Comparison of ENCODE assay signal across 8 mouse cellular contexts in the genomic region with DNA sequence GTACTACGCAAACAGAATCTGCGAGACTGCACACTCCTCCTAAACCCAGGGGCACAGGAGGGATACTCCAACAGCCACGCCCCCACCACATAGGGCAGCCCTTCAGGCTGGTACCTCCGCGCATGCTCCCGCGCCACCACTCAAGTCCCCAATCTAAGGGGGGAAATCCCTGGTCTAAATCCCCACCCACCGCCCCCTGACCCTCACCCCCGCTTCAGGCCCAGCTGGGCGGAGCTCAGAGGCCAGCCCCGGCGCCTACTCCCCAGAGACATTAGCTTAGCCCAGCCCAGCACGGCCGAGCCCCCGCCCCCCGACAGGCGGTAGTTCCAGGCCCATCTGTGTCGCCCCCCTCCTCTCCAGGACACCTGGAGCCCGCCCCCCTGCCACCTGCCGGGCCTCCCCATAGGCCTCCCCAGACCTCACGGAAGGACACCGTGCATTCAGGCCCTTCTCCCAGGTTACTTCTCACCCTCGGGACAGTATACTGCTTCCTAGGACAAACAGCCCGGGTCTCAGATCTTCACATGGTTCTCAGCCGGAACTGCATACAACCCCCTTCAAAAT. TPM values are rescaled to one million over a fixed set of nuclear protein-coding genes. Genes with fewer than 3 reads are reported as not detected.
A peak's percentile ranks its signal among the peaks of the same experiment; 100 is the strongest.
DNase-seq lines count a peak whose midpoint lies in the region; ATAC-seq and TF ChIP-seq lines count a peak whose summit lies in the region.

No protein-coding gene starts in this region.

- TF ChIP-seq POLR2A in bone marrow macrophage, adult 2 months (IDR thresholded peaks at IDR 0.05; ENCODE audit: borderline replicate concordance, low read depth, low read length), result no peak

- peak overlapping the region; percentile 72 for H3K4me2 ChIP-seq in embryonic facial prominence, embryonic 14.5 days (ENCODE audit: low read depth, low read length)
- peak overlapping the region; percentile 86 for H3K4me2 ChIP-seq in heart, embryonic 12.5 days
- peak overlapping the region; percentile 81 for H3K4me2 ChIP-seq in kidney, postnatal 0 days (ENCODE audit: low read length)
- peak overlapping the region; percentile 99 for H3K4me2 ChIP-seq in liver, postnatal 0 days (ENCODE audit: low read depth, low read length)
- peak overlapping the region; percentile 64 for H3K4me2 ChIP-seq in neural tube, embryonic 14.5 days (ENCODE audit: low read depth, low read length)

- no peak for TF ChIP-seq EP300 in liver, postnatal 0 days (IDR thresholded peaks at IDR 0.05; ENCODE audit: low read depth)

- H3K27me3 ChIP-seq in embryonic facial prominence, embryonic 14.5 days (replicated peaks; ENCODE audit: control insufficient read depth, insufficient read depth, low read length), result no peaks in the 10 kb centered on the region
- no peaks in the 10 kb centered on the region for H3K27me3 ChIP-seq in heart, embryonic 12.5 days (replicated peaks)
- no peaks in the 10 kb centered on the region for H3K27me3 ChIP-seq in kidney, postnatal 0 days (ENCODE audit: insufficient read depth, low read length)
- no peaks in the 10 kb centered on the region for H3K27me3 ChIP-seq in liver, postnatal 0 days (ENCODE audit: insufficient read depth, low read length)
- H3K27me3 ChIP-seq in neural tube, embryonic 14.5 days (ENCODE audit: control insufficient read depth, insufficient read depth, low read length), result no peaks in the 10 kb centered on the region; the same call in 1 of the 2 replicates

- TF ChIP-seq CTCF in bone marrow macrophage, adult 2 months (IDR thresholded peaks at IDR 0.05; ENCODE audit: low read depth, low read length), result no peak
- no peak for TF ChIP-seq CTCF in kidney, postnatal 0 days (IDR thresholded peaks at IDR 0.05; ENCODE audit: low read depth)
- TF ChIP-seq CTCF in liver, postnatal 0 days (IDR thresholded peaks at IDR 0.05; ENCODE audit: low read depth), result no peak

- peak; percentile 74 for ATAC-seq in embryonic facial prominence, embryonic 14.5 days (ENCODE audit: low read depth)
- peak; percentile 68 for ATAC-seq in heart, embryonic 12.5 days (ENCODE audit: insufficient number of reproducible peaks, low FRiP score)
- ATAC-seq in kidney, postnatal 0 days (replicated peaks; ENCODE audit: low FRiP score, low read depth), result peak; percentile 78
- peak; percentile 60 for ATAC-seq in liver, postnatal 0 days
- ATAC-seq in neural tube, embryonic 14.5 days (ENCODE audit: low read depth), result peak; percentile 64

- peaks cover 28% of the 10 kb centered on the region for H3K4me1 ChIP-seq in bone marrow macrophage, adult 2 months (ENCODE audit: control insufficient read depth, insufficient read depth, low read length)
- H3K4me1 ChIP-seq in embryonic facial prominence, embryonic 14.5 days (ENCODE audit: control insufficient read depth, insufficient read depth, low read length), result peaks cover 23% of the 10 kb centered on the region
- peaks cover 36% of the 10 kb centered on the region for H3K4me1 ChIP-seq in heart, embryonic 12.5 days (replicated peaks)
- H3K4me1 ChIP-seq in kidney, postnatal 0 days (replicated peaks; ENCODE audit: insufficient read depth, low read length), result peaks cover 20% of the 10 kb centered on the region
- H3K4me1 ChIP-seq in liver, postnatal 0 days (ENCODE audit: insufficient read depth), result peaks cover 21% of the 10 kb centered on the region
- peaks cover 32% of the 10 kb centered on the region for H3K4me1 ChIP-seq in neural tube, embryonic 14.5 days (ENCODE audit: control insufficient read depth, insufficient read depth, low read length)

- H3K9me3 ChIP-seq in embryonic facial prominence, embryonic 14.5 days (ENCODE audit: control insufficient read depth, low read length), result no peaks in the 10 kb centered on the region
- no peaks in the 10 kb centered on the region for H3K9me3 ChIP-seq in heart, embryonic 12.5 days (replicated peaks)
- H3K9me3 ChIP-seq in kidney, postnatal 0 days (replicated peaks; ENCODE audit: low read length), result no peaks in the 10 kb centered on the region
- no peaks in the 10 kb centered on the region for H3K9me3 ChIP-seq in liver, postnatal 0 days (ENCODE audit: low read length)
- no peaks in the 10 kb centered on the region for H3K9me3 ChIP-seq in neural tube, embryonic 14.5 days (ENCODE audit: control insufficient read depth, low read length)

- peak overlapping the region; percentile 26 for H3K27ac ChIP-seq in bone marrow macrophage, adult 2 months (ENCODE audit: insufficient read depth, low read depth, low read length)
- peak overlapping the region; percentile 87 for H3K27ac ChIP-seq in embryonic facial prominence, embryonic 14.5 days (replicated peaks; ENCODE audit: low read depth, low read length)
- H3K27ac ChIP-seq in heart, embryonic 12.5 days (ENCODE audit: poor library complexity, severe bottlenecking), result peak overlapping the region; percentile 69
- peak overlapping the region; percentile 88 for H3K27ac ChIP-seq in kidney, postnatal 0 days
- H3K27ac ChIP-seq in liver, postnatal 0 days (ENCODE audit: low read depth), result peak overlapping the region; percentile 63
- H3K27ac ChIP-seq in neural tube, embryonic 14.5 days (ENCODE audit: low read depth, low read length), result peak overlapping the region; percentile 97

- H3K36me3 ChIP-seq in embryonic facial prominence, embryonic 14.5 days (ENCODE audit: control insufficient read depth, insufficient read depth, low read length), result no peaks in the 10 kb centered on the region
- no peaks in the 10 kb centered on the region for H3K36me3 ChIP-seq in heart, embryonic 12.5 days
- no peaks in the 10 kb centered on the region for H3K36me3 ChIP-seq in kidney, postnatal 0 days (ENCODE audit: insufficient read depth, low read length)
- H3K36me3 ChIP-seq in liver, postnatal 0 days (replicated peaks; ENCODE audit: insufficient read depth, low read length), result no peaks in the 10 kb centered on the region
- H3K36me3 ChIP-seq in neural tube, embryonic 14.5 days (ENCODE audit: control insufficient read depth, insufficient read depth, low read length), result no peaks in the 10 kb centered on the region

- DNase-seq in CD8-positive naive resting alpha-beta T cell, adult 2 months (ENCODE audit: low read depth in 2 of 2, low spot score in 2 of 2), result peak; percentile 32 to 43
- peak; percentile 86 for DNase-seq in embryonic facial prominence, embryonic 14.5 days (ENCODE audit: low spot score)
- peak; percentile 76 for DNase-seq in kidney, postnatal 0 days (ENCODE audit: low spot score)
- peak; percentile 79 for DNase-seq in liver, postnatal 0 days
- peak; percentile 75 for DNase-seq in testis, postnatal 10 days (ENCODE audit: low spot score)

- 0% methylated on average over 10 of the region's 25 CpGs for WGBS in embryonic facial prominence, embryonic 14.5 days
- 2% methylated on average over 25 of the region's 25 CpGs for WGBS in heart, embryonic 12.5 days
- 1% methylated on average over 24 of the region's 25 CpGs for WGBS in kidney, postnatal 0 days
- WGBS in liver, postnatal 0 days (ENCODE audit: insufficient replicate concordance), result under 1% methylated on average over 21 of the region's 25 CpGs
- 1% methylated on average over 24 of the region's 25 CpGs for WGBS in neural tube, embryonic 14.5 days

- H3K4me3 ChIP-seq in bone marrow macrophage, adult 2 months (ENCODE audit: insufficient read depth, low read length), result peak overlapping the region; percentile 87
- H3K4me3 ChIP-seq in embryonic facial prominence, embryonic 14.5 days (ENCODE audit: low read depth, low read length), result peak overlapping the region; percentile 90
- peak overlapping the region; percentile 78 for H3K4me3 ChIP-seq in heart, embryonic 12.5 days
- H3K4me3 ChIP-seq in kidney, postnatal 0 days (replicated peaks; ENCODE audit: low read depth, low read length), result peak overlapping the region; percentile 89
- H3K4me3 ChIP-seq in liver, postnatal 0 days (ENCODE audit: low read depth, low read length), result peak overlapping the region; percentile 87
- H3K4me3 ChIP-seq in neural tube, embryonic 14.5 days (ENCODE audit: low read depth, low read length), result peak overlapping the region; percentile 94

- peak overlapping the region; percentile 88 for H3K9ac ChIP-seq in embryonic facial prominence, embryonic 14.5 days (ENCODE audit: low read depth, low read length)
- peak overlapping the region; percentile 88 for H3K9ac ChIP-seq in heart, embryonic 12.5 days
- H3K9ac ChIP-seq in kidney, postnatal 0 days (ENCODE audit: low read depth, low read length), result peak overlapping the region; percentile 87
- peak overlapping the region; percentile 76 for H3K9ac ChIP-seq in liver, postnatal 0 days (replicated peaks)
- peak overlapping the region; percentile 97 for H3K9ac ChIP-seq in neural tube, embryonic 14.5 days (replicated peaks; ENCODE audit: low read depth, low read length)

RNA-seq across cellular contexts. Expression of a gene that starts 0.6 kb away (rescaled TPM):
- 27.3 and 29.1 TPM in 2 replicates for polyA plus RNA-seq in bone marrow macrophage, adult 2 months (2012; ENCODE audit: insufficient read depth, insufficient read length, missing spikeins)
- polyA plus RNA-seq in embryonic facial prominence, embryonic 14.5 days (2014; fragmentation: Nextera tagmentation; extraction: Ambion mirVana), result 6.9 and 7.0 TPM in 2 replicates
- polyA plus RNA-seq in heart, embryonic 12.5 days (2016; fragmentation: Nextera tagmentation; extraction: Ambion mirVana), result 2.5 and 3.0 TPM in 2 replicates
- polyA plus RNA-seq in kidney, postnatal 0 days (2015; fragmentation: Nextera tagmentation; extraction: Ambion mirVana), result 4.4 TPM in 2 replicates
- 0.94 and 0.97 TPM in 2 replicates for polyA plus RNA-seq in liver, postnatal 0 days (2015; fragmentation: Nextera tagmentation; extraction: Ambion mirVana)
- 15.7 and 18.8 TPM in 2 replicates for polyA plus RNA-seq in neural tube, embryonic 14.5 days (2014; fragmentation: Nextera tagmentation; extraction: Ambion mirVana)

RNA-seq across cellular contexts. Expression of a gene that starts 38.4 kb away (rescaled TPM):
- polyA plus RNA-seq in bone marrow macrophage, adult 2 months (2012; ENCODE audit: insufficient read depth, insufficient read length, missing spikeins), result 21.9 and 24.4 TPM in 2 replicates
- polyA plus RNA-seq in embryonic facial prominence, embryonic 14.5 days (2014; fragmentation: Nextera tagmentation; extraction: Ambion mirVana), result 11.9 and 12.9 TPM in 2 replicates
- polyA plus RNA-seq in heart, embryonic 12.5 days (2016; fragmentation: Nextera tagmentation; extraction: Ambion mirVana), result 11.4 and 13.2 TPM in 2 replicates
- polyA plus RNA-seq in kidney, postnatal 0 days (2015; fragmentation: Nextera tagmentation; extraction: Ambion mirVana), result 8.7 and 9.8 TPM in 2 replicates
- polyA plus RNA-seq in liver, postnatal 0 days (2015; fragmentation: Nextera tagmentation; extraction: Ambion mirVana), result 3.8 and 5.2 TPM in 2 replicates
- polyA plus RNA-seq in neural tube, embryonic 14.5 days (2014; fragmentation: Nextera tagmentation; extraction: Ambion mirVana), result 15.0 and 22.9 TPM in 2 replicates

Comparison
In these comparisons a context has a peak if more than half of its experiments do, and no peak if none do; other contexts are left out.
1. Peak in every context shown above with its lines: DNase-seq, ATAC-seq, H3K4me3 ChIP-seq and H3K27ac ChIP-seq.
2. H3K27ac ChIP-seq: peak in every context shown above with its lines; median percentile 97 in neural tube, embryonic 14.5 days; 88 in kidney, postnatal 0 days; 87 in embryonic facial prominence, embryonic 14.5 days; 69 in heart, embryonic 12.5 days; 63 in liver, postnatal 0 days; 26 in bone marrow macrophage, adult 2 months.